Mouse (Mus musculus) lung, postnatal 10 days (tissue): ENCODE results near the gene Ppfia1.

Experiments
- DNase-seq: peaks from one replicate; pipeline ENCODE4 v3.0.0; 2021

The Ppfia1 gene

GRCm38 (mm10) chr7:144549904-144550566 is 3.5 kb downstream of the Ppfia1 start:
- DNase-seq: no peak

- DNase-seq: no peak
Observed at GRCm38 (mm10) chr7:144545231-144545630, 8.3 kb downstream of the Ppfia1 start.

GRCm38 (mm10) chr7:144541351-144541750 is 12.2 kb downstream of the Ppfia1 start:
- no peak for DNase-seq

GRCm38 (mm10) chr7:144539146-144539545 is 14.4 kb downstream of the Ppfia1 start:
- DNase-seq: no peak

GRCm38 (mm10) chr7:144538030-144538644 is 15.4 kb downstream of the Ppfia1 start:
- peak; percentile 38 for DNase-seq

GRCm38 (mm10) chr7:144536367-144536766 is 17.2 kb downstream of the Ppfia1 start:
- DNase-seq: no peak

GRCm38 (mm10) chr7:144534773-144535172 is 18.8 kb downstream of the Ppfia1 start:
- no peak for DNase-seq

- DNase-seq: peak; percentile 42
Observed at GRCm38 (mm10) chr7:144531585-144532378, 21.7 kb downstream of the Ppfia1 start.

- DNase-seq: no peak
Observed at GRCm38 (mm10) chr7:144529851-144530250, 23.7 kb downstream of the Ppfia1 start.

GRCm38 (mm10) chr7:144527723-144528221 is 25.8 kb downstream of the Ppfia1 start:
- peak; percentile 18 for DNase-seq

- no peak for DNase-seq
Observed at GRCm38 (mm10) chr7:144526649-144527048, 26.9 kb downstream of the Ppfia1 start.

- no peak for DNase-seq
Observed at GRCm38 (mm10) chr7:144524427-144525191, 28.9 kb downstream of the Ppfia1 start.

GRCm38 (mm10) chr7:144523415-144523814 is 30.1 kb downstream of the Ppfia1 start:
- no peak for DNase-seq

- no peak for DNase-seq
Observed at GRCm38 (mm10) chr7:144521927-144522326, 31.6 kb downstream of the Ppfia1 start.

GRCm38 (mm10) chr7:144519852-144520251 is 33.7 kb downstream of the Ppfia1 start:
- peak; percentile 11 for DNase-seq

GRCm38 (mm10) chr7:144516711-144517110 is 36.8 kb downstream of the Ppfia1 start:
- no peak for DNase-seq

GRCm38 (mm10) chr7:144509090-144509489 is 44.4 kb downstream of the Ppfia1 start:
- no peak for DNase-seq

GRCm38 (mm10) chr7:144506807-144507206 is 46.7 kb downstream of the Ppfia1 start:
- no peak for DNase-seq

GRCm38 (mm10) chr7:144503959-144504358 is 49.6 kb downstream of the Ppfia1 start:
- DNase-seq: no peak

- DNase-seq: no peak
Observed at GRCm38 (mm10) chr7:144492931-144493330, 60.6 kb downstream of the Ppfia1 start.

- no peak for DNase-seq
Observed at GRCm38 (mm10) chr7:144490201-144490873, 63.2 kb downstream of the Ppfia1 start.

GRCm38 (mm10) chr7:144489067-144489774 is 64.3 kb downstream of the Ppfia1 start:
- peak; percentile 7 for DNase-seq
